9 mouse cellular contexts compared by ENCODE assay signal in genomic region chr6:71048199-71049094, GRCm38 (mm10).
A peak's percentile ranks its signal among the peaks of the same experiment; 100 is the strongest.
DNase-seq lines count a peak whose midpoint lies in the region; ATAC-seq lines count a peak whose summit lies in the region.
"Had no signal": no experiment of that assay in that cellular context is flagged by ENCODE, and none has a peak within 500 bp of the region (broad histone marks: within the 10 kb centered on the region; RNA-seq: fewer than 3 reads in every experiment).

No protein-coding gene starts in this region.

- H3K4me3 ChIP-seq in kidney, embryonic 16.5 days (ENCODE audit: low read length), result peak overlapping the region; percentile 53
- peak overlapping the region; percentile 45 for H3K4me3 ChIP-seq in forebrain, embryonic 15.5 days
- peak overlapping the region; percentile 56 for H3K4me3 ChIP-seq in midbrain, embryonic 10.5 days
- H3K4me3 ChIP-seq: myocyte had no signal

- peak; percentile 63; the same call in 1 of the 2 replicates for ATAC-seq in kidney, embryonic 16.5 days (ENCODE audit: low FRiP score, low TSS enrichment)
- peak; percentile 63; the same call in 1 of the 2 replicates for ATAC-seq in forebrain, embryonic 15.5 days (replicated peaks)

- H3K4me2 ChIP-seq in kidney, embryonic 16.5 days (replicated peaks; ENCODE audit: low read depth, low read length), result peak overlapping the region; percentile 91
- peak overlapping the region; percentile 85 for H3K4me2 ChIP-seq in forebrain, embryonic 15.5 days (replicated peaks)

- H3K27ac ChIP-seq in kidney, embryonic 16.5 days (ENCODE audit: low read length), result no peak overlapping the region
- H3K27ac ChIP-seq in forebrain, embryonic 15.5 days (replicated peaks), result no peak overlapping the region
- peak overlapping the region; percentile 75 for H3K27ac ChIP-seq in midbrain, embryonic 10.5 days (replicated peaks)

- H3K9me3 ChIP-seq in kidney, embryonic 16.5 days (ENCODE audit: low read length), result 0 out of 2 replicates have a peak, but pooled peaks cover 4% of the 10 kb centered on the region
- H3K9me3 ChIP-seq in forebrain, embryonic 15.5 days, result no peaks in the 10 kb centered on the region
- no peaks in the 10 kb centered on the region for H3K9me3 ChIP-seq in midbrain, embryonic 10.5 days (replicated peaks)

- H3K36me3 ChIP-seq in kidney, embryonic 16.5 days (ENCODE audit: insufficient read depth, low read length), result no peaks in the 10 kb centered on the region
- no peaks in the 10 kb centered on the region for H3K36me3 ChIP-seq in forebrain, embryonic 15.5 days
- no peaks in the 10 kb centered on the region for H3K36me3 ChIP-seq in midbrain, embryonic 10.5 days

- peaks cover 5% of the 10 kb centered on the region; the same call in 1 of the 2 replicates for H3K27me3 ChIP-seq in kidney, embryonic 16.5 days (ENCODE audit: insufficient read depth, low read length)
- no peaks in the 10 kb centered on the region for H3K27me3 ChIP-seq in forebrain, embryonic 15.5 days
- H3K27me3 ChIP-seq in midbrain, embryonic 10.5 days (ENCODE audit: low read depth, poor library complexity, severe bottlenecking), result peaks cover 65% of the 10 kb centered on the region

- 3% methylated on average over 38 of the region's 38 CpGs for WGBS in kidney, embryonic 16.5 days
- 3% methylated on average over 38 of the region's 38 CpGs for WGBS in forebrain, embryonic 15.5 days
- WGBS in midbrain, embryonic 10.5 days, result 3% methylated on average over 38 of the region's 38 CpGs

- H3K4me1 ChIP-seq in kidney, embryonic 16.5 days (ENCODE audit: insufficient read depth, low read length), result peaks cover 9% of the 10 kb centered on the region; the same call in 1 of the 2 replicates
- H3K4me1 ChIP-seq in forebrain, embryonic 15.5 days, result peaks cover 8% of the 10 kb centered on the region
- H3K4me1 ChIP-seq in midbrain, embryonic 10.5 days, result peaks cover 29% of the 10 kb centered on the region

- DNase-seq in kidney, adult 8-10 months, result no peak
- DNase-seq in ZHBTc4 (ENCODE audit: low read depth, low spot score), result peak; percentile 62
- DNase-seq in kidney, postnatal 10 days, result peak; percentile 44
- peak; percentile 44 for DNase-seq in midbrain, embryonic 10.5 days (ENCODE audit: low spot score)
- DNase-seq in testis, postnatal 10 days (ENCODE audit: low spot score), result peak; percentile 53
- DNase-seq in yolk sac, embryonic 10.5 days (ENCODE audit: low spot score), result no peak

- H3K9ac ChIP-seq in kidney, embryonic 16.5 days (replicated peaks; ENCODE audit: low read length), result peak overlapping the region; percentile 69
- H3K9ac ChIP-seq in forebrain, embryonic 15.5 days (replicated peaks), result peak overlapping the region; percentile 39

Comparison
In these comparisons a context has a peak if more than half of its experiments do, and no peak if none do; other contexts are left out.
1. DNase-seq: peak in ZHBTc4 (single experiment), kidney, postnatal 10 days (single experiment), midbrain, embryonic 10.5 days (single experiment) and testis, postnatal 10 days (single experiment); none in kidney, adult 8-10 months (0 of 2) and yolk sac, embryonic 10.5 days (single experiment).
2. Peak in every context shown above with its lines, with median percentiles within 50 percentile points of each other: H3K4me3 ChIP-seq.